Mouse (Mus musculus) activated CD4-positive, CD25-positive, alpha-beta regulatory T cell, adult 4 months (primary cell): ENCODE data around the gene H3f3a. TPM values are rescaled to one million over a fixed set of nuclear protein-coding genes. Genes with fewer than 3 reads are reported as not detected.
A peak's percentile ranks its signal among the peaks of the same experiment; 100 is the strongest.

Experiments
- ATAC-seq: one replicate; pipeline ENCODE4 v1.8.0; 2017
- polyA plus RNA-seq, 2 experiments: library from polyadenylated mRNA; unstranded; fragments of 100-300 nt; shearing (Covaris generic); gene quantifications; one replicate each; pipeline ENCODE4 v1.2.1; 2017

The H3f3a gene
- polyA plus RNA-seq, 2 experiments from 2014 or later, result 737 to 878 TPM

- ATAC-seq, result no peak
Measured at GRCm38 (mm10) chr1:180822276-180822675, 8.5 kb upstream of the H3f3a start.

GRCm38 (mm10) chr1:180821101-180821500, 7.4 kb upstream of the H3f3a start:
- ATAC-seq, result no peak

- no peak for ATAC-seq
Measured at GRCm38 (mm10) chr1:180818000-180818399, 4.3 kb upstream of the H3f3a start.

GRCm38 (mm10) chr1:180815371-180816024, 1.8 kb upstream of the H3f3a start:
- no peak for ATAC-seq

- peak; percentile 80 for ATAC-seq
Measured at GRCm38 (mm10) chr1:180813409-180813884, 296 bp downstream of the H3f3a start.

GRCm38 (mm10) chr1:180812463-180813408, 1.0 kb downstream of the H3f3a start:
- peak; percentile 46 for ATAC-seq

- ATAC-seq, result peak; percentile 22
Measured at GRCm38 (mm10) chr1:180811596-180812462, 1.9 kb downstream of the H3f3a start.

DNA sequence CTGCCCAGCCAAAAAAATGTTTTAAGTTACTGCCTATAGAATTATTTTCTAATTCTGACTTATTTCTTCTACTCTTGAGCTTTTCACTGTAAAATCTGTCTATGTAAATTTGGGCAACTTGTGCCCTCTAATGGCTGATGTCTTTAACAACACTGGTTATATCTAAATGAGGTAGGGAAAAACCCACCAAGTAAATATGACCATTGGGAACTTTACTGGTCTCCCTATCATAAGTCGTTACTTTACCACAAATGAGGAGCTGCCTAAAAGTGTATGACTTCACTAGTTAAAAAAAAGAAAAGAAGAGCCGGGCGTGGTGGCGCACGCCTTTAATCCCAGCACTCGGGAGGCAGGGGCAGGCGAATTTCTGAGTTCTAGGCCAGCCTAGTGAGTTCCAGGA, 2.8 kb downstream of the H3f3a start:
- ATAC-seq, result no peak

- ATAC-seq, result no peak
Measured at GRCm38 (mm10) chr1:180808831-180809230, 4.9 kb downstream of the H3f3a start.

DNA sequence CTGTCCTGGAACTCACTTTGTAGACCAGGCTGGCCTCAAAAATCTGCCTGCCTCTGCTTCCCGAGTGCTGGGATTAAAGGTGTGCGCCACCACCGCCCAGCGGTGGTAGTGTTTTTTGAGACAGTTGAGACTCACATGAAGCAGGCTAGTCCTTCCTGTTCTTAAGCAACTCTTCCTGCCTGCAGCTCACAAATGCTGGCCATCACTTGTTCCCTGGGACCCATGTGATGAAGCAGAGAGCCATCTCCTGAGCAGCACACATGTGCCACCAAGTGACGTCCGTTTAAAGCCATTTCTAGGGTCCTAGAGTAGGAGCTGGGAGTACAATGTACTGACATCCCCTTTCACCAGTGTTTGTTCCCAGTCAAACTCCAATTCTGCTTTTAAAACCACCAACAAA, 9.9 kb downstream of the H3f3a start:
- no peak for ATAC-seq

- no peak for ATAC-seq
Measured at GRCm38 (mm10) chr1:180801466-180801994, 12.2 kb downstream of the H3f3a start.

- ATAC-seq, result no peak
Measured at GRCm38 (mm10) chr1:180800814-180801213, 12.9 kb downstream of the H3f3a start.

GRCm38 (mm10) chr1:180800022-180800421, 13.7 kb downstream of the H3f3a start:
- no peak for ATAC-seq

GRCm38 (mm10) chr1:180799253-180799652, 14.5 kb downstream of the H3f3a start:
- ATAC-seq, result no peak

- no peak for ATAC-seq
Measured at GRCm38 (mm10) chr1:180798660-180799059, 15.1 kb downstream of the H3f3a start.

- no peak for ATAC-seq
Measured at GRCm38 (mm10) chr1:180794170-180794569, 19.6 kb downstream of the H3f3a start.

DNA sequence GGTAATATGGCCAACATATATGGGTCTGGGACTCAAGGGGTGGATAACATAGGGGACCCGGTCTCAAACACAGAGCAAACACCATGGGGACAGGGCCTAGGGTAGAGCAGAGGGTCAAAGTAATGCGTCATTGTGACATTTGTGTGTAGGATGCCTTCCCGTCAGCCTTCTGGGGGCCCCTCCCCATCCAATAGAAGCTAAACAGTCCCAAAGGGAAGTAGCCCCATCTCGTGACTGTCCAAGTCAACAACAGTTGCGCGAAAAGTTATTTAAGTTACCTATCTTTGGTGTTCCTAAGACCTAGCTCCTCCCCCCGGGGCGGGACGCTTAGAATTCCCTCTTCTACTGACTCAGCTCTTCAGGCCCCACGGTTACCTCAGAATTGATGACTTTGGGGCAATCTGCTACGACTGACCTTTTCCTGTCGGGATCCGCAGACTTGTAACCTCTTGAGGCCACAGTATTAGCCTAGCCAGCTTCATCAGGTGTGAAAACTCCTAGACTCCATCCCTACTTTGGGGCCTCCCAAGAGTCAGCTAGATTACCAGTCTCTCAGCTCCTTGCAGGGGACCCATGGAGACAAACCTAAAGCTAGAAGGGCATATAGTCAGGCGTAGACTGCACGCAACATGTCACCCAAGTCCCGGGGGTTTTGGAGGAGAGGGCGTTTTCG, 20.2 kb downstream of the H3f3a start:
- ATAC-seq, result no peak

DNA sequence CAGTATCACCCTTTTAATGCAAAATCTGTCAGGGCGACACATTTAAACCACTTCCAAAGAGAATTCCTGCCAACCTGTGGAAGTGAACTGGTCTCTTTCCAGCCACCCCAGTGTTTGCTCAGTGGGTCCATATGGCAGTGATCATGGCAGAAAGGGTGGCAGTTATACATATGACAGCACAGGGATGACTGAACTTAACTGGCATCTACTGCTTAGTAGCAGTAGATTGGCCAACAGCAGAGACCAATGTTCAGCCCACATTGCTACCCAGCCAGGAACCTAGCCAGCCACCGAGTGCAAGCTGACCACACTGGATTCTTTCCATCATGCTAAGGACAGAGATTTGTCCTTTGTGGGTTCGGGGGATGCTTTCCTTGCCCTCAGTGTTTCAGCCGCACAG, 20.9 kb downstream of the H3f3a start:
- ATAC-seq, result no peak

DNA sequence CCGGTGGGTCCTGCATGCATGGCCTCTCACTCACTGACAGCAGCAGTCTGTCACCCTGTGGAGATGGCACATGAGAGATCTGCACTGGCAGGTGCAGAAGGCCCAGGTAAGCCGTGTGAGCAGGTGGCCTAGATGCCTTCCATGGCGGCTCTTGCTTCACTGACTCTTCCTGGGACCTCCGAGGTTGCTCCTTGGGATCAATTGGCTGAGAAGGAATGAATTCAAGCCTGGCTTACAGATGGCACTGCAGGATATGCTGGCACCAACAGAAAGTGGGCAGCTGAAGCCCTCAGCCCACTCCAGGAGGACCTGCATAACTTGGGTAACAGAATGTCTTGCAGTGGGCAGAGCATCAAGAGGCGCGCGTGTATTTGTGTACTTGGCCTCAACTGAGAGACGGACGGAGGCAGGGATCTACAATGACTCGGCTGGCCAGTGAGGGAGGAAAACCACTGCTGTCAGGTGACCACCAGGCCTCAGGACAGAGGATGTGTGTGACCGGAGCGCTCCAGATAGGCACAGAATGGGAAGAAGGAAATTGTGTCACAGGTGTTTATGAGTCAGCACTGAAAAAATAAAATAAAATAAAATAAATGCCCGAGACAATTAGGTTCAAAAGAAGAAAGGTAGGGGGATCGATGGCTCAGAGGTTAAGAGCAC, 21.8 kb downstream of the H3f3a start:
- no peak for ATAC-seq

DNA sequence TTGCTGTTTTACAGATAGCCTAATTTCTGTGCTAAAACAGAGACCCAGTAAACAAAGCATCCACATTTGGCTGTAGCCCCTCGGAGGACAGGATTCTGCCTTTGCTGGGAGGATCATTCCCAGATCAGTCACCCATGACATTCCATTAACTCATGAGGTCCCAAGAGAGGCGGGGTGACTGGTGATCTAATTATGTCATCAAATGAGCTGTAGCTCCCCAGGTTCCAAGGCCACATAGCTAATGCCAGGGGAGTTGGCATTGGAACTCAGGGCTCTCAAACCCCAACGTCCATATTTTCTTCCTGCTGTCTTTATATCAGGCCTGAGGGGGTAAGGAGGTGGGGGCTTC, 30.2 kb downstream of the H3f3a start:
- ATAC-seq, result no peak

GRCm38 (mm10) chr1:180782906-180783579, 30.7 kb downstream of the H3f3a start:
- no peak for ATAC-seq
